Mouse (Mus musculus) small intestine, adult 2 months (tissue): ENCODE measurements around the gene Vmn2r107. TPM values are rescaled to one million over a fixed set of nuclear protein-coding genes. Genes with fewer than 3 reads are reported as not detected.

Source experiments
- H3K27ac ChIP-seq: fragments of 200-500 bp; 2 replicates; pipeline ENCODE4 v1.5.1; 2012; ENCODE audit warnings: low read depth, low read length, control low read depth, inconsistent platforms; ENCODE audit not compliant: insufficient read depth
- H3K27me3 ChIP-seq: fragments of 200-500 bp; 2 replicates; pipeline ENCODE4 v1.6.1; 2012; ENCODE audit warnings: mild to moderate bottlenecking, moderate library complexity, low read length, inconsistent platforms; ENCODE audit not compliant: control insufficient read depth, insufficient read depth
- H3K36me3 ChIP-seq: fragments of 200-500 bp; 2 replicates; pipeline ENCODE4 v1.6.1; 2012; ENCODE audit warnings: mild to moderate bottlenecking, low read length, control low read depth, inconsistent platforms; ENCODE audit not compliant: control insufficient read depth, insufficient read depth
- H3K4me1 ChIP-seq: fragments of 200-500 bp; 2 replicates; pipeline ENCODE4 v1.6.1; 2012; ENCODE audit warnings: low read length, inconsistent platforms, mixed read lengths; ENCODE audit not compliant: control insufficient read depth, insufficient read depth, insufficient read length
- H3K4me3 ChIP-seq: fragments of 200-500 bp; 2 replicates; pipeline ENCODE4 v1.5.1; 2012; ENCODE audit warnings: low read depth, mild to moderate bottlenecking, control low read depth, inconsistent platforms, low read length, moderate library complexity
- CTCF ChIP-seq: fragments of 200-500 bp; IDR thresholded peaks from 2 replicates; pipeline ENCODE4 v1.5.1; 2012; ENCODE audit warnings: low read depth, mild to moderate bottlenecking, control low read depth, inconsistent platforms, low read length, moderate library complexity, mixed read lengths; ENCODE audit not compliant: insufficient replicate concordance, insufficient read length; ENCODE audit errors: extremely low read depth
- POLR2A ChIP-seq: fragments of 200-500 bp; IDR thresholded peaks from 2 replicates; pipeline ENCODE4 v1.6.1; 2012; ENCODE audit warnings: low read depth, mild to moderate bottlenecking, control low read depth, inconsistent platforms, low read length, moderate library complexity
- WGBS: fragments of 180-500 bp; shearing (Covaris S2); methylation state at CpG from one replicate; pipeline ENCODE4 v1.1.7; 2018; 5-methylcytosine and 5-hydroxymethylcytosine counted together
- polyA plus RNA-seq: library from polyadenylated mRNA; depleted of rRNA; stranded (reverse); fragments of >200 nt; gene quantifications from 2 replicates; pipeline ENCODE4 v1.2.3, GENCODE M21; 2012; rRNA removed

The Vmn2r107 gene
- polyA plus RNA-seq = not detected in 2 replicates

- no peak within 1 kb of the TSS for H3K27ac ChIP-seq
- no peaks in the 10 kb centered on the region for H3K27me3 ChIP-seq
- no peaks in the 10 kb centered on the region for H3K4me1 ChIP-seq
- H3K4me3 ChIP-seq = no peak within 1 kb of the TSS
- no peaks in the 10 kb centered on the region for H3K36me3 ChIP-seq
- TF ChIP-seq POLR2A (no peak), CTCF (no peak)
- 52% methylated on average over 2 of the region's 2 CpGs for WGBS
Measured at GRCm38 (mm10) chr17:20344942-20345341, at the start of gene Vmn2r107. Gene Vmn2r107 (plus strand): TSS chr17:20345242.

GRCm38 (mm10) chr17:20305790-20306189, 39.3 kb upstream of the Vmn2r107 start:
- 90% methylated on average over 1 of the region's 1 CpGs for WGBS
- TF ChIP-seq POLR2A = no peak
- no peak for TF ChIP-seq CTCF
- Histone ChIP-seq H3K4me3 (no peak overlapping the region), H3K27ac (no peak overlapping the region), H3K36me3 (no peaks in the 10 kb centered on the region), H3K27me3 (no peaks in the 10 kb centered on the region), H3K4me1 (no peaks in the 10 kb centered on the region)

DNA sequence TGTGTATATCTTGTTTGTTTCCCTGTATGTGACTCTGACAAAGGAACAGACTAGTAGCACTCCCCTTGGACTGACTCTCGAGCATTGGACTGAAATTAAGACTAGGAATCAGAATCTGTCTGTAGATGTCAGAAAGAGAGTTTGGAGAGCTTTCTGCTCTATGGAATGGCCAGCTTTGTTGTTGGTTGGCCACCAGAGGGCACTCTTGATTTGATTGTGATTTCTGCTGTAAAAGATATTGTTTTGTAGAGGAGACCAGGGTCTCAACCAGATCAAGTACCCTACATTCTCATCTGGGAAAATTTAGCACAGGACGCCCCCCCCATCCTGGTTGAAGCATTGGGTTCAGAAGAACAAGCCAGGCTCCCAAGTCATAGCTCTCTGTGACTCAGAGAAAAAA, 54.1 kb downstream of the Vmn2r107 start:
- 26% methylated on average over 2 of the region's 2 CpGs for WGBS
- Histone ChIP-seq H3K4me1 (no peaks in the 10 kb centered on the region), H3K27me3 (no peaks in the 10 kb centered on the region)

GRCm38 (mm10) chr17:20413846-20414245, 68.8 kb downstream of the Vmn2r107 start, which contains the start of gene Vmn1r224:
Gene Vmn1r224 (plus strand): TSS chr17:20414146.
- Histone ChIP-seq H3K36me3 (no peaks in the 10 kb centered on the region), H3K27me3 (no peaks in the 10 kb centered on the region), H3K27ac (no peak within 1 kb of the TSS), H3K4me3 (no peak within 1 kb of the TSS), H3K4me1 (no peaks in the 10 kb centered on the region)
- WGBS = 25% methylated on average over 1 of the region's 1 CpGs
- TF ChIP-seq POLR2A (no peak), CTCF (no peak)

More for the DNA sequence above, 54.1 kb downstream of the Vmn2r107 start:
- TF ChIP-seq CTCF (no peak), POLR2A (no peak)
- no peak overlapping the region for H3K4me3 ChIP-seq
- no peaks in the 10 kb centered on the region for H3K36me3 ChIP-seq
- no peak overlapping the region for H3K27ac ChIP-seq

Other genes starting within 250 kb of the Vmn2r107 start
- not detected in 2 replicates for gene Fpr-rs7, start 231.0 kb upstream of the Vmn2r107 start, polyA plus RNA-seq
- not detected in 2 replicates for gene Fpr-rs6, start 162.1 kb upstream of the Vmn2r107 start, polyA plus RNA-seq
- gene Vmn2r105, start 110.2 kb upstream of the Vmn2r107 start, polyA plus RNA-seq = not detected in 2 replicates
- not detected in 2 replicates for gene Vmn2r106, start 59.7 kb upstream of the Vmn2r107 start, polyA plus RNA-seq
- gene Vmn1r224, start 68.9 kb downstream of the Vmn2r107 start, polyA plus RNA-seq = not detected in 2 replicates
- not detected in 2 replicates for gene Vmn2r108, start 136.1 kb downstream of the Vmn2r107 start, polyA plus RNA-seq
- not detected in 2 replicates for gene Vmn1r225, start 152.9 kb downstream of the Vmn2r107 start, polyA plus RNA-seq
- not detected in 2 replicates for gene Vmn2r109, start 219.5 kb downstream of the Vmn2r107 start, polyA plus RNA-seq